Mouse (Mus musculus) liver, postnatal 0 days (tissue): ENCODE results near the gene Ipo5.

Source experiments
- CTCF ChIP-seq: sonication (generic); IDR thresholded peaks from 2 replicates; pipeline ENCODE4 v1.5.1; 2016; ENCODE audit warnings: antibody characterized with exemption, low read depth
- EP300 ChIP-seq: IDR thresholded peaks from 2 replicates; pipeline ENCODE4 v1.6.1; 2016; ENCODE audit warnings: antibody characterized with exemption, low read depth, mild to moderate bottlenecking

DNA sequence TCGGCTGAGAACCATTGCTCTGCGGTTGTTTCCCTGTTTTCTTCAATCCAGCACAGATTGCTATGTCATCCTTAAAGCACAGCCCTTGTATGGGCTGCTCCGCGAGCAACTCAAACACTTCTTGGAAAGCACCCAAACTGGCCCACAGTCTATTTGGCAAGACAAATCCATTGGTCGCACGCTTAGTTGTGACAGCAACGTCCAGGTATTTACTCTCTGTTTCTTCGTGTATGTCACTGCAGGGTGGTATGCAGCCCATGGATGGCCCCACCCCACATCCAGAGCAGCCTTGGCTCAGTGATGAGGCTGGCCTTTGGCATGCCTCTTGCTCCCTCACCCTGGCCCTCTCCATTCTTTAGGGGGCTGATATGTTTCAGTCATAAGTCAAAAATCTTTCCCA, 42.5 kb upstream of the Ipo5 start:
- TF ChIP-seq CTCF (no peak), EP300 (no peak)
